Mouse (Mus musculus) cerebellum, adult 11 months (tissue): ENCODE data around the gene Stac.

Experiments used
- DNase-seq: peaks from one replicate; pipeline ENCODE4 v3.0.0; 2022

Stac gene

DNA sequence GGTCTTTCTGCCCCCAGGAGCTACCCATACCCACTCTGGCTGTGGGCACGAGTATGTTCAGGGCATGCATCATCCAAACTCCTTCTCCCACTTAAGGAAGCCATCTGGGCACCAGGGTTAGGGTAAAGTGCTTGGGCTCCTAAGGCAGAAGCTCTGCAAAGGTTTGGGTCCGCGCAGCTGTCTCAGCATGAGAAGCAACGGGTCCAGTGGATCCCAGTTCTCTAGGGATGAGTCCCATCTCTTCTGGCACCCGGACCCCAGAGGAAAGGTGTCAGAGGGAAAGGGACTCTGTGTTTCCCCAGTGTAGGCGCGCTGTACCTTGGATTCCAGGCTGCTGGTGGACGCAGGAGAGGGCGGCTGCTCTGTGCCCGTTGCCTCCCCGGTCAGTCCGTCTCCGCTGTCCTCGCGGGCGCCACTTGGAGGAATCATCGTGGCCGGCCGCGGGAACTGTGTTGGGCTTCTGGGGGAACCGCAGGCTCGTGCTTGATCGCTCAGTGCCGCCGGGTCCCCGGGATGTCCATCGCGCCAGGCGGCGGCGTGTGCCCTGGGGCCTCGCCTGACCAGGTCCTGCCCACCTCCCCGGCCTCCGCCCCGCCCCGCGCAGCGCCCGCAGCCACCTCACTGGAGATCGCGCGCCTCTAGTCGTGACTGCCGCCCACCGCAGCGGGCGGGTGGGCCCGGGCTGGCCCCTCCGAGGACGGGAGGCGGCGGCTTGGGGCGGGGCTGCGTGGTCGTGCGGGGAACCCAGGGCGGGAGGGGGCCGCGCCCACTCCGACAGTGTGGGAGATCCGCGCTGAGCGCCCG is at the start of gene Stac:
Gene Stac, minus strand, starts transcription at position 669 of the 804 bp plus-strand sequence.
- DNase-seq, result no peak

GRCm38 (mm10) chr9:111739431-111740245 is 49.5 kb upstream of the Stac start:
- no peak for DNase-seq

- no peak for DNase-seq
These were observed 48.9 kb upstream of the Stac start for GRCm38 (mm10) chr9:111739026-111739425.

- no peak for DNase-seq
These were observed 47.6 kb upstream of the Stac start for GRCm38 (mm10) chr9:111737796-111738195.

GRCm38 (mm10) chr9:111735931-111736330 is 45.8 kb upstream of the Stac start:
- DNase-seq, result no peak

DNA sequence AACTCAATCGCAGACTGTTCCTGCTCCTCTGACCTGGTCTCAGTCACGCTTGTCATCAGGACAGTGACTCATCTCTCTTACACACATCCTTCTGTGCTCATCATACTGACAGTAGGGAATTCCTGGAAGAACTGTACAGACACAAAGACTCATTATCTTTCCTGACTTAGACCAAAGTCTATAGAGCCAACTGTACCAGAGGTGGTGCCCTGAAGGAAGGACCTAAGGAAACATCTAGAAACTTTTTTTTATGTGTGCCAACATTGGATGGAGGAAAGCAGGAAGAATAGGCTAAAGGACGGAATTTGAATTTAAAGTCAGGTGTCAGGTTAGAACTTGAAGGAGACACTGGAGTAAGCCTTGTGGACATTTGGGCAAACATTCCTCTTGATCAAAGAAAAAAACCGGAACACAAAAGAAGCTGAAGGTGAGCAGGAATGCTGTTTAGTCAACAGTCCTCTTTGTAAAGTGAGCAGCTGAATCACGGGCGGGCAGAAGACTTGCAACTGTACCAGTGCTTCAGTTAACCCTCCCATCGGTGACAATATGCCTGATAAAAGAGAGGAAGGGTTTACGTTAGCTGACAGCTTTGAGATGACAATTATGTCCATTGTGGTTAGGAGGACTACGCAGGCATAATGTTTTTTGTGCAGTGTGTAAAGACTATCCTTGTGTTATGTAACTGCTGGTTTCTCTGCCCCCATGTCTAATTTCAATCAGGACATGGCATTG is 42.0 kb upstream of the Stac start:
- DNase-seq, result no peak

DNA sequence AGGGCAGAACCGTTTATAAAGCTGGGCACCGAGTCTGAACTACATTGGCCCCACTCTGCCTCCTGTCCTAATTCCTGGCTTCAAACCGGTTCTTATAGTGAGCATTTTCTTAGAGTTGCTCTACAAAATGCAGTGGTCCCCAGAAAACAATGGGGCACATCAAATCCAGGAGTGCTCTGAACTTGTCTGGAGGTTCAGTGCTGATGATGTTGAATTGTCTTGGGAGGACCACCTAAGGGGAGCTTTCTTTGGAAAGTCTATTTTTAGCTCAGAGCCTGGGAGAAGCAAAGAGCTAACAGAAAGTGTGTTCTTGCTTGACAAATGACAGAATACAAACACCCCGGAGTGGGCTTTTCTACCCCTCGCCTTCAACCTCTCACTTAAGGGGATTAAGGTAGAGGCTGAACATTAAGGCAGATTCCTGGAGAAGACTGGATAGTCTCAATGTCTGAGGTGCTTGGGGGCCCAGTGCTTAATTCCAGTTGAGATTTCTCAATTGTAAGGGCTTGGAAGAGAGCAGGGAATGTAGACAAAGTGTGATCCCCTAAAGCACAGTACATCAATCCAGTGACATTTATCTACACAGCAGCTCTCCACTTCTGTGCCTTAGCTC is 34.9 kb upstream of the Stac start:
- no peak for DNase-seq

DNA sequence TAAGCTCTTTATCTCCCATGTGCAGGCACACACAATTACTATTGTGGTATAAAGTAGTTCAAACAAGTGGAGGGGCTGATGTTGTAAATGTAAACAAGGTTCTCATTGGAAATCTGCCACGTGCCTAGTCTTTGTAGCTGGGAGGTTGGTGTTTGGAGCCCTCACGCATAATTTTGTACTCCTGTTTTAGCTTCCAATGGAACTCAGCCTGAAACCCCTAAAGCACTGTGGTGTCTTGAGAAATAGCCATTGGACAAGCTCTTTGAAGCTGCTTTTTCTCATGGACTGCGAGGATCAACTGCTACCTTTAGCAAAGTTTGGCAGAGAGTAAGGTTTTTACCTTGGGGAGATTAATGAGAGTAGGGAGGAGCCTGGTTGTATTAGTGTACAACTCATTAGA is 24.3 kb upstream of the Stac start:
- DNase-seq, result no peak

DNA sequence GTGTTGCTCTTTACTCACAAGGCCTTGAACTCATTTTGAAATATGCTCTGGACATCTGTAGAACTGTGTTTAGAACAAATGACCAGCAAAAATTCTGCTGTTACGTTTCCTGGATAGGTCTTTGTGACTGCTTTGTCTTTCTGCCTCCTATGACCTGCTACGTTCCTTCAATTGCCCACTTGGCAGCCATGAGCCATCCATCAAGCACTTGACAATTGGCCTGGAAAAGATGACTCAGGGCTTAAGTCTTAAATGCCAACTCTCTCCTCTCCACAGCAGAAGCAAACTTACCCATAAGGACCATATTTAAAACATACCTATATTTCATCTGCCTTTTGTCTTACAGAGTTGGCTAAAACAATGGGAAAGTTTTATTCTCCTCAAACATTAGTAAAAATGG is 10.0 kb upstream of the Stac start:
- no peak for DNase-seq

DNA sequence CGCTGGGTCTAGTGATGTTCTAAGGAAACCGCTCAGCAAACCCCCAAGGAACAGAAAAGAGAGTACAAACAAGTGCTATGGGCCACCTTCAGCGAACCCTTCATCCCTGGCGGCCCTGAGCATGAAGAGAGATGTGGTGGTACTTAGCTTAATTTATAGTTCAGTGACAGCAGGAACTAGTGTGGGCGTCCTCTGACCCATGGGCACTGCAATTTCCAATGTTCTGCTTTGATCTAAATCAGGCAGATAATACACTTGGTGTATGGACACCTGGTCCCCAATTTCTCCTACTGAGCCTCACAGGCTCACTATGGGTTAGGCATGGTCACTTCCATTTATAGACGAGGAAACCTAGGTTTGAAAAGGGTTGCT is 322 bp upstream of the Stac start:
- no peak for DNase-seq

GRCm38 (mm10) chr9:111689146-111689545 is 1.0 kb downstream of the Stac start:
- no peak for DNase-seq

- DNase-seq, result no peak
These were observed 6.0 kb downstream of the Stac start for GRCm38 (mm10) chr9:111684170-111684569.

DNA sequence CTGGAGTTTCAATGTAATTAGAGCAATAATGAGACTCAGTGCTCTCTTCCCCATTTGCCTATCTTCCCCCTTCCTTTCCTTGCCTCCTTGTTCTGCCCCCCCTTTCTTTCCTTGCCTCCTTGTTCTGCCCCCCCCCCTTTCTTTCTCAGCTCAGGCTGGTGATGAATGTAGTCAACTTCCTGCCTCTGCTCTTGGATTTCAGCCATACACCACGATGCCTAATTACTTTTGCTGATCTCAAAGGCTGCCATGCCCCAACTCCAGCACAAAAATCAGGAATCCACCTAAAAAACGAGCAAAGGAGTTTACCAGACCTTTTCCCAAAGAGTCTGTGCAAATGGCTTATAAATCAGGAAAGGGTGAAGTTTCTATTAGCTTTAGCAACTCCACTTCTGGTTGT is 10.6 kb downstream of the Stac start:
- DNase-seq, result no peak

GRCm38 (mm10) chr9:111669816-111670215 is 20.3 kb downstream of the Stac start:
- no peak for DNase-seq

- DNase-seq, result no peak
These were observed 35.1 kb downstream of the Stac start for GRCm38 (mm10) chr9:111655066-111655465.

- DNase-seq, result no peak
These were observed 45.9 kb downstream of the Stac start for GRCm38 (mm10) chr9:111644228-111644627.

GRCm38 (mm10) chr9:111643369-111643768 is 46.8 kb downstream of the Stac start:
- DNase-seq, result no peak

GRCm38 (mm10) chr9:111637641-111638040 is 52.5 kb downstream of the Stac start:
- no peak for DNase-seq

- DNase-seq, result no peak
These were observed 57.3 kb downstream of the Stac start for GRCm38 (mm10) chr9:111632833-111633232.

GRCm38 (mm10) chr9:111621191-111621590 is 69.0 kb downstream of the Stac start:
- DNase-seq, result no peak

- DNase-seq, result no peak
These were observed 78.8 kb downstream of the Stac start for GRCm38 (mm10) chr9:111611341-111611740.

GRCm38 (mm10) chr9:111608762-111609161 is 81.4 kb downstream of the Stac start:
- DNase-seq, result no peak

DNA sequence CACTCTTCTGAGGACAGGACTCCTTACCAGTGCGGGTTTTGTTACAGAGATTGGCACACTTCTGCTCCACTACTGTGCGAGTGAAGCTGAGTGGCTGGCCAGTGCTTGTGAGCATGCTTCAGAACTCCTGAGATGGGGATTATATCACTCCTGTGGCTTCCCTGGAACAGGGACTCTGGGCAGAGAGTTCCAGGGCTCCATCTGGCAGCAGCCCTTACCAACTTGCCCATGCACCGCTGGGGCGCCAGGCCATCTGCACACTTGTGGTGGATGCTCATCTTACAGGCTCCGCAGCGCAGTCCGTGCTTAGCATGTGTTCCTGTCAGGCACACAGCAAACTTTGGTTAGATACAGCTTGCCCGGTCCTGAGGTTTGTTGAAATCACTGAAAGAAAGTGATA is 83.5 kb downstream of the Stac start:
- DNase-seq, result no peak
